Mouse (Mus musculus): ENCODE measurements around the gene Blmh.

- TF ChIP-seq GATA1 (IDR thresholded peaks at IDR 0.05; ENCODE audit: borderline replicate concordance, low read length) (no peak), FLI1 (IDR thresholded peaks at IDR 0.05; ENCODE audit: low read length) (no peak)
Observed at GRCm38 (mm10) chr11:77026559-77026958, 102.0 kb downstream of the Blmh start.

Data from megakaryocyte, embryonic 14.5 days (primary cell).